In the genomic region with DNA sequence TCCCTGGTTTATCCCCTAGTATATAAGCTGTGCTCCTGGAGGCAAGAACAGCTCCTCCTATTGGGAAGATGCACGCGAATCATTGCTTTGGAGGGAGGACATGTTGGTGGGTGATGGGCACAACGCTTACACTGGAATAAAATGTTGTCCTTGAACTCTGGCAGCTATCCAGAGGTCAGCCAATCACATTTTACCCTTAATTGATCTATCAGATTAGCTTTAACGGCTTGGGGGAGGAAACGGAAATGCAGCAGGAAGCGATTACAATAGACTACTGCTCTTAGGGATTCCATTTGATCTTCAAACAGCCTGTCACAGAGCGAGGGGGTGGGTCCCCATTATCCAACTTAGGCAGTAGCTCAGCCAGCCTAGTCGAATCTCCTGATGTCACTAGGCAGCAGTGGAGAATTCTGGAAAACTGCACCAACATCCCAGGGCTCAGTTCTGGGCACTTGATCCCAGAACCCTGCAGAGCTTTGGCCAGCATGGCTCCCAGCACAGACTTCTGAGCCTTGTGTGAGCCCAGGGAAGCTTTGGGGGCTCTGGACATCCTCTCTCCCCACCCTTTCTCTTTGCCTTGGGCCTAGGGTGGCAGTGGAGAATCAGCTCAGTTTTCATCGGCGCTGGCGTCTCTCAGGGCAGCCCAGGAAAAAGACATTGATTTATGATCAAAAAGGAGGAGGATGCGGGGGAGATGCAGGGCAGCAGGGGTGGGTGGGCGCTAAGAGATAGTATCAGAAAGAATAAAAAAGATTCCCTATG, we compare ENCODE assay signal across 10 mouse cellular contexts.
DNase-seq lines count a peak whose midpoint lies in the region; ATAC-seq lines count a peak whose summit lies in the region.
"Had no signal": no experiment of that assay in that cellular context is flagged by ENCODE, and none has a peak within 500 bp of the region (broad histone marks: within the 10 kb centered on the region; RNA-seq: fewer than 3 reads in every experiment).

No protein-coding gene starts in this region.

- H3K27me3 ChIP-seq in neural tube, embryonic 15.5 days (replicated peaks): peaks cover 10% of the 10 kb centered on the region; the same call in 1 of the 2 replicates
- H3K27me3 ChIP-seq in midbrain, embryonic 11.5 days (ENCODE audit: control insufficient read depth, insufficient read depth, low read length): no peaks in the 10 kb centered on the region; the same call in 1 of the 2 replicates

- no peak overlapping the region for H3K27ac ChIP-seq in neural tube, embryonic 15.5 days (replicated peaks)
- peak overlapping the region; percentile 62 for H3K27ac ChIP-seq in midbrain, embryonic 11.5 days (ENCODE audit: low read depth, low read length)
- H3K27ac ChIP-seq: lung, embryonic 15.5 days had no signal

- H3K9ac ChIP-seq in neural tube, embryonic 15.5 days (replicated peaks): no peak overlapping the region
- H3K9ac ChIP-seq in midbrain, embryonic 11.5 days (ENCODE audit: low read length): no peak overlapping the region
- H3K9ac ChIP-seq: lung, embryonic 15.5 days had no signal

- H3K4me1 ChIP-seq in neural tube, embryonic 15.5 days: peaks cover 15% of the 10 kb centered on the region
- H3K4me1 ChIP-seq in midbrain, embryonic 11.5 days (ENCODE audit: control insufficient read depth, insufficient read depth, low read length): peaks cover 11% of the 10 kb centered on the region

- no peak overlapping the region for H3K4me2 ChIP-seq in neural tube, embryonic 15.5 days
- no peak overlapping the region for H3K4me2 ChIP-seq in midbrain, embryonic 11.5 days
- H3K4me2 ChIP-seq: lung, embryonic 15.5 days had no signal

- 20% methylated on average over 13 of the region's 13 CpGs for WGBS in neural tube, embryonic 15.5 days
- 30% methylated on average over 13 of the region's 13 CpGs for WGBS in midbrain, embryonic 11.5 days

- DNase-seq in neural tube, embryonic 10.5 days (ENCODE audit: extremely low spot score, low spot score): peak; percentile 28
- peak; percentile 37 for DNase-seq in embryo, embryonic 9.5 days (ENCODE audit: extremely low spot score)
- DNase-seq in midbrain, embryonic 11.5 days (ENCODE audit: low spot score, missing footprints): no peak
- DNase-seq in spleen, postnatal 4 days (ENCODE audit: low spot score in 2 of 2): no peak
- DNase-seq in urinary bladder, adult 18-20 months (ENCODE audit: low spot score in 2 of 2): no peak
- DNase-seq: kidney, postnatal 25 days; thymus, adult 18-20 months had no signal

- ATAC-seq in neural tube, embryonic 15.5 days (ENCODE audit: low FRiP score): no peak
- ATAC-seq in midbrain, embryonic 11.5 days (ENCODE audit: low FRiP score): no peak
- ATAC-seq in megakaryocyte, adult 5-6 weeks (ENCODE audit: poor library complexity, severe bottlenecking): no peak

- H3K36me3 ChIP-seq in neural tube, embryonic 15.5 days: no peaks in the 10 kb centered on the region
- no peaks in the 10 kb centered on the region for H3K36me3 ChIP-seq in midbrain, embryonic 11.5 days (ENCODE audit: control insufficient read depth, insufficient read depth, low read length)
- H3K36me3 ChIP-seq: lung, embryonic 15.5 days had no signal

- no peaks in the 10 kb centered on the region for H3K9me3 ChIP-seq in neural tube, embryonic 15.5 days (replicated peaks)
- H3K9me3 ChIP-seq in midbrain, embryonic 11.5 days (ENCODE audit: control insufficient read depth, low read length): no peaks in the 10 kb centered on the region
- H3K9me3 ChIP-seq: lung, embryonic 15.5 days had no signal

- H3K4me3 ChIP-seq in neural tube, embryonic 15.5 days (replicated peaks): no peak overlapping the region
- no peak overlapping the region for H3K4me3 ChIP-seq in midbrain, embryonic 11.5 days (ENCODE audit: low read depth, low read length)
- H3K4me3 ChIP-seq: lung, embryonic 15.5 days had no signal

Comparison
In these comparisons a context has a peak if more than half of its experiments do, and no peak if none do; other contexts are left out.
1. DNase-seq: peak in neural tube, embryonic 10.5 days (single experiment) and embryo, embryonic 9.5 days (single experiment); none in midbrain, embryonic 11.5 days (single experiment), spleen, postnatal 4 days (0 of 2) and urinary bladder, adult 18-20 months (0 of 2).